Mouse (Mus musculus) hindbrain, embryonic 15.5 days (tissue): Measurements from ENCODE around the gene Pacrg. TPM values are rescaled to one million over a fixed set of nuclear protein-coding genes. Genes with fewer than 3 reads are reported as not detected.

Source experiments
- ATAC-seq: fragments of 200-750 bp; cut with Nextera tagmentation; 2 replicates; pipeline ENCODE4 v1.8.0; 2017; ENCODE audit warnings: low read depth, moderate number of reproducible peaks, moderate TSS enrichment; ENCODE audit not compliant: low FRiP score
- H3K27ac ChIP-seq: fragments of 300-500 bp; sonication (generic); replicated peaks from 2 replicates; pipeline ENCODE4 v1.5.1; 2015; ENCODE audit warnings: mild to moderate bottlenecking, inconsistent platforms
- H3K27me3 ChIP-seq: fragments of 300-500 bp; sonication (generic); 2 replicates; pipeline ENCODE4 v1.6.1; 2015; ENCODE audit warnings: control low read depth, inconsistent platforms
- H3K36me3 ChIP-seq: fragments of 300-500 bp; sonication (generic); 2 replicates; pipeline ENCODE4 v1.6.1; 2015; ENCODE audit warnings: control low read depth, inconsistent platforms
- H3K4me1 ChIP-seq: fragments of 300-500 bp; sonication (generic); replicated peaks from 2 replicates; pipeline ENCODE4 v1.6.1; 2015; ENCODE audit warnings: control low read depth, inconsistent platforms
- H3K4me2 ChIP-seq: fragments of 300-500 bp; sonication (generic); 2 replicates; pipeline ENCODE4 v1.6.1; 2015; ENCODE audit warnings: moderate library complexity, mild to moderate bottlenecking, inconsistent platforms
- H3K4me3 ChIP-seq: fragments of 300-500 bp; sonication (generic); 2 replicates; pipeline ENCODE4 v1.5.1; 2015; ENCODE audit warnings: mild to moderate bottlenecking, inconsistent platforms
- H3K9ac ChIP-seq: fragments of 300-500 bp; sonication (generic); 2 replicates; pipeline ENCODE4 v1.6.1; 2015; ENCODE audit warnings: inconsistent platforms
- H3K9me3 ChIP-seq: fragments of 300-500 bp; sonication (generic); 2 replicates; pipeline ENCODE4 v1.6.1; 2016; ENCODE audit warnings: control low read depth, inconsistent platforms
- WGBS: fragments of 180-500 bp; shearing (Covaris S2); methylation state at CpG from one replicate; pipeline ENCODE4 v1.1.7; 2015; 5-methylcytosine and 5-hydroxymethylcytosine counted together
- polyA plus RNA-seq: library from polyadenylated mRNA; unstranded; fragments of >200 nt; fragmentation: Nextera tagmentation; extraction: Ambion mirVana; gene quantifications from 2 replicates; pipeline ENCODE4 v1.2.1, GENCODE M21; 2015

Pacrg gene
- polyA plus RNA-seq, 1 experiment from 2014 or later = 17.9 TPM

- H3K9ac ChIP-seq = no peak overlapping the region
- 78% methylated on average over 8 of the region's 8 CpGs for WGBS
- H3K27ac ChIP-seq = no peak overlapping the region
- H3K4me3 ChIP-seq = no peak overlapping the region
- H3K4me2 ChIP-seq = no peak overlapping the region
- ATAC-seq = no peak
- no peaks in the 10 kb centered on the region for H3K36me3 ChIP-seq
- no peaks in the 10 kb centered on the region for H3K9me3 ChIP-seq
- peaks cover 3% of the 10 kb centered on the region; the same call in 1 of the 2 replicates for H3K4me1 ChIP-seq
- H3K27me3 ChIP-seq = no peaks in the 10 kb centered on the region
Measured at GRCm38 (mm10) chr17:10371472-10371871, 468.6 kb downstream of the Pacrg start.

GRCm38 (mm10) chr17:10370660-10371130 is 469.4 kb downstream of the Pacrg start:
- no peak overlapping the region for H3K27ac ChIP-seq
- H3K27me3 ChIP-seq = no peaks in the 10 kb centered on the region
- ATAC-seq = no peak
- no peak overlapping the region for H3K4me2 ChIP-seq
- H3K9me3 ChIP-seq = no peaks in the 10 kb centered on the region
- H3K36me3 ChIP-seq = no peaks in the 10 kb centered on the region
- no peak overlapping the region for H3K4me3 ChIP-seq
- H3K4me1 ChIP-seq = peaks cover 3% of the 10 kb centered on the region; the same call in 1 of the 2 replicates
- H3K9ac ChIP-seq = no peak overlapping the region
- 70% methylated on average over 8 of the region's 8 CpGs for WGBS

- H3K9me3 ChIP-seq = no peaks in the 10 kb centered on the region
- WGBS = 83% methylated on average over 13 of the region's 13 CpGs
- no peak overlapping the region for H3K9ac ChIP-seq
- no peaks in the 10 kb centered on the region for H3K27me3 ChIP-seq
- peaks cover 3% of the 10 kb centered on the region; the same call in 1 of the 2 replicates for H3K4me1 ChIP-seq
- H3K36me3 ChIP-seq = no peaks in the 10 kb centered on the region
- ATAC-seq = no peak
- no peak overlapping the region for H3K27ac ChIP-seq
- no peak overlapping the region for H3K4me3 ChIP-seq
- no peak overlapping the region for H3K4me2 ChIP-seq
Measured at GRCm38 (mm10) chr17:10369961-10370659, 470.0 kb downstream of the Pacrg start.

GRCm38 (mm10) chr17:10367044-10367443 is 473.1 kb downstream of the Pacrg start:
- H3K27me3 ChIP-seq = no peaks in the 10 kb centered on the region
- H3K9ac ChIP-seq = no peak overlapping the region
- peaks cover 3% of the 10 kb centered on the region; the same call in 1 of the 2 replicates for H3K4me1 ChIP-seq
- H3K4me2 ChIP-seq = no peak overlapping the region
- 89% methylated on average over 5 of the region's 5 CpGs for WGBS
- no peak for ATAC-seq
- no peak overlapping the region for H3K27ac ChIP-seq
- no peaks in the 10 kb centered on the region for H3K9me3 ChIP-seq
- no peaks in the 10 kb centered on the region for H3K36me3 ChIP-seq
- H3K4me3 ChIP-seq = no peak overlapping the region

GRCm38 (mm10) chr17:10366577-10366976 is 473.5 kb downstream of the Pacrg start:
- Histone ChIP-seq H3K27me3 (no peaks in the 10 kb centered on the region), H3K36me3 (no peaks in the 10 kb centered on the region), H3K9me3 (no peaks in the 10 kb centered on the region), H3K27ac (no peak overlapping the region), H3K4me1 (peaks cover 3% of the 10 kb centered on the region; the same call in 1 of the 2 replicates), H3K4me2 (no peak overlapping the region), H3K9ac (no peak overlapping the region), H3K4me3 (no peak overlapping the region)
- no peak for ATAC-seq
- 83% methylated on average over 4 of the region's 4 CpGs for WGBS

- H3K4me2 ChIP-seq = no peak overlapping the region
- no peak overlapping the region for H3K9ac ChIP-seq
- ATAC-seq = no peak
- no peak overlapping the region for H3K27ac ChIP-seq
- no peaks in the 10 kb centered on the region for H3K36me3 ChIP-seq
- no peak overlapping the region for H3K4me3 ChIP-seq
- peaks cover 2% of the 10 kb centered on the region; the same call in 1 of the 2 replicates for H3K4me1 ChIP-seq
- no peaks in the 10 kb centered on the region for H3K9me3 ChIP-seq
- WGBS = 75% methylated on average over 13 of the region's 13 CpGs
- no peaks in the 10 kb centered on the region for H3K27me3 ChIP-seq
Measured at GRCm38 (mm10) chr17:10365501-10366482, 474.3 kb downstream of the Pacrg start.

- H3K9me3 ChIP-seq = no peaks in the 10 kb centered on the region
- ATAC-seq = no peak
- H3K27ac ChIP-seq = no peak overlapping the region
- WGBS = 93% methylated on average over 3 of the region's 3 CpGs
- H3K36me3 ChIP-seq = no peaks in the 10 kb centered on the region
- H3K4me3 ChIP-seq = no peak overlapping the region
- no peaks in the 10 kb centered on the region for H3K27me3 ChIP-seq
- no peaks in the 10 kb centered on the region for H3K4me1 ChIP-seq
- no peak overlapping the region for H3K4me2 ChIP-seq
- no peak overlapping the region for H3K9ac ChIP-seq
Measured at GRCm38 (mm10) chr17:10363151-10363550, 477.0 kb downstream of the Pacrg start.

GRCm38 (mm10) chr17:10361882-10362291 is 478.2 kb downstream of the Pacrg start:
- no peak overlapping the region for H3K4me2 ChIP-seq
- H3K27ac ChIP-seq = no peak overlapping the region
- no peak overlapping the region for H3K9ac ChIP-seq
- no peaks in the 10 kb centered on the region for H3K9me3 ChIP-seq
- no peaks in the 10 kb centered on the region for H3K27me3 ChIP-seq
- no peak overlapping the region for H3K4me3 ChIP-seq
- H3K36me3 ChIP-seq = no peaks in the 10 kb centered on the region
- 95% methylated on average over 7 of the region's 7 CpGs for WGBS
- ATAC-seq = no peak
- H3K4me1 ChIP-seq = peaks cover 8% of the 10 kb centered on the region; the same call in 1 of the 2 replicates

- H3K27me3 ChIP-seq = no peaks in the 10 kb centered on the region
- no peak for ATAC-seq
- no peak overlapping the region for H3K4me2 ChIP-seq
- 77% methylated on average over 4 of the region's 4 CpGs for WGBS
- H3K4me3 ChIP-seq = no peak overlapping the region
- H3K9ac ChIP-seq = no peak overlapping the region
- no peaks in the 10 kb centered on the region for H3K9me3 ChIP-seq
- peaks cover 8% of the 10 kb centered on the region for H3K4me1 ChIP-seq
- H3K36me3 ChIP-seq = no peaks in the 10 kb centered on the region
- no peak overlapping the region for H3K27ac ChIP-seq
Measured at GRCm38 (mm10) chr17:10360738-10361137, 479.4 kb downstream of the Pacrg start.

GRCm38 (mm10) chr17:10359466-10359865 is 480.6 kb downstream of the Pacrg start:
- Histone ChIP-seq H3K4me1 (peaks cover 8% of the 10 kb centered on the region), H3K4me3 (no peak overlapping the region), H3K9ac (no peak overlapping the region), H3K4me2 (no peak overlapping the region), H3K27ac (no peak overlapping the region), H3K36me3 (no peaks in the 10 kb centered on the region), H3K9me3 (no peaks in the 10 kb centered on the region), H3K27me3 (no peaks in the 10 kb centered on the region)
- 82% methylated on average over 14 of the region's 14 CpGs for WGBS
- no peak for ATAC-seq

- Histone ChIP-seq H3K36me3 (no peaks in the 10 kb centered on the region), H3K4me1 (peaks cover 8% of the 10 kb centered on the region), H3K27ac (no peak overlapping the region), H3K9me3 (no peaks in the 10 kb centered on the region), H3K9ac (no peak overlapping the region), H3K4me3 (no peak overlapping the region), H3K27me3 (no peaks in the 10 kb centered on the region), H3K4me2 (no peak overlapping the region)
- 55% methylated on average over 12 of the region's 12 CpGs for WGBS
- no peak for ATAC-seq
Measured at GRCm38 (mm10) chr17:10357348-10357747, 482.8 kb downstream of the Pacrg start.

GRCm38 (mm10) chr17:10356294-10356693 is 483.8 kb downstream of the Pacrg start:
- Histone ChIP-seq H3K27me3 (no peaks in the 10 kb centered on the region), H3K4me3 (no peak overlapping the region), H3K4me2 (no peak overlapping the region), H3K36me3 (no peaks in the 10 kb centered on the region), H3K9me3 (no peaks in the 10 kb centered on the region), H3K9ac (no peak overlapping the region), H3K4me1 (peaks cover 8% of the 10 kb centered on the region), H3K27ac (no peak overlapping the region)
- no peak for ATAC-seq
- WGBS = 55% methylated on average over 6 of the region's 6 CpGs
